Mouse (Mus musculus) cerebellum, postnatal 14 days (tissue): Measurements from ENCODE around the gene Ankrd13a.

Experiments
- DNase-seq, 2 experiments: peaks; one replicate each; pipeline ENCODE4 v3.0.0; 2021; ENCODE audit warnings: mixed read lengths in 2 of 2

Gene Ankrd13a

DNA sequence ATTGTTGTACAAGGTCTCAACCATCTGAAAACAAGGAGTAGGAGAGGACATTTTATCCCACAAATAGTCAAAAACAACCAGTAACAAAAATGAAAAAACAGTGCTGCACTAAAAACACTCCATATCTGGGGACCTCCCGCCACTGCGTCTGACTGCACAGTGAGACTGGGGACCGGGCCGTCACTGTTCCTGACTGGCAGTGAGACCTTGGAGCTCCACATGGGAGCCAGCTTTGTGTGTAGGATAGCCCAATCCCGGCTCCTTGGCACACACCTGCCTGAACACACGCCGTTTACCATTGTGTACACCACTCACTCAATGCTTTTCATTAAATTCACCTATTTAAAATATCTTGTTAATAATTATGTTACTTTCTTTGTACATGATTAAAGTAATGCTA lies 7.3 kb upstream of the Ankrd13a start:
- DNase-seq = peak in 1 of 2 experiments; percentile 42

DNA sequence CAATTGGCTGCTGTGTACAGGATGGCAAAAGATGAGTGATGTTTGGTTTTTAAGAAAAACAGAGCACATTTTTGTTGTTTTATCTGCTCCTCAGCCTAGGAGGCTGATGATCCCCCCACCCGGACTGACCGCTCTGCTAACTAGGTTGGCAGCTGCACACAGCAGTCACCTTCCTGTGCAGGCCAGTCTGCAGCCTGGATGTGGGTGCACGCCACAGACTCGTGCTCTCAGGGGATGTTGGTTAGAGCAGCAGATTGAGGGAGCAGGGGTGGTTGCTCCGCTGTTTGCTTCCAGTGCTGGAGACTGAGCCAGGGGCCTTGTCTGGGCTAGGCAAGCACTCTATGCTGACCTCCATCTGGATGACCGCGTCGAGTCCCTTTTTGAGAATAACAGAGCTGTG lies 4.7 kb upstream of the Ankrd13a start:
- peak in 1 of 2 experiments; percentile 26 for DNase-seq

DNA sequence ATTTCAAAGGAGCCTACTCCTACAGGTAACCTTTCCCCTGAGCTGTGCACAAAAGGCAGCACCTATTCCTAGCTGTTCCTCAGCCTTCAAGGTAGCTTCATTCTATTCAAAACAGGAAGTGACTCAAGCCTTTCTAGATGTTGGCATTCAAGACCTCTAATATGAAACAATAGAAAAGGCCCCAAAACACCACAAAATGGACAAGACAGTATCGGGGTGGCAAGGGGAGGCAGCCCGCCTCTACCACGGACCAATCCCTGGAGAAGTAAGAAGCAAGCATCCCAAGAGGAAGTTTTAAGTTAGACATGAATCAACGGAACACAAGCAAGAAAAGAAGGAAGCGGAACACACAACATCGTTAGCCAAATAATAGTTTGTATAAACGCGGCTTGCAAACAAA lies 2.7 kb upstream of the Ankrd13a start:
- DNase-seq = no peak

GRCm38 (mm10) chr5:114772456-114773203 lies 1.8 kb upstream of the Ankrd13a start:
- peak; percentile 71 to 77 for DNase-seq

GRCm38 (mm10) chr5:114773211-114773710 lies 1.2 kb upstream of the Ankrd13a start:
- peak; percentile 98 to 99 for DNase-seq

GRCm38 (mm10) chr5:114773780-114774179 lies 697 bp upstream of the Ankrd13a start:
- DNase-seq = no peak

DNA sequence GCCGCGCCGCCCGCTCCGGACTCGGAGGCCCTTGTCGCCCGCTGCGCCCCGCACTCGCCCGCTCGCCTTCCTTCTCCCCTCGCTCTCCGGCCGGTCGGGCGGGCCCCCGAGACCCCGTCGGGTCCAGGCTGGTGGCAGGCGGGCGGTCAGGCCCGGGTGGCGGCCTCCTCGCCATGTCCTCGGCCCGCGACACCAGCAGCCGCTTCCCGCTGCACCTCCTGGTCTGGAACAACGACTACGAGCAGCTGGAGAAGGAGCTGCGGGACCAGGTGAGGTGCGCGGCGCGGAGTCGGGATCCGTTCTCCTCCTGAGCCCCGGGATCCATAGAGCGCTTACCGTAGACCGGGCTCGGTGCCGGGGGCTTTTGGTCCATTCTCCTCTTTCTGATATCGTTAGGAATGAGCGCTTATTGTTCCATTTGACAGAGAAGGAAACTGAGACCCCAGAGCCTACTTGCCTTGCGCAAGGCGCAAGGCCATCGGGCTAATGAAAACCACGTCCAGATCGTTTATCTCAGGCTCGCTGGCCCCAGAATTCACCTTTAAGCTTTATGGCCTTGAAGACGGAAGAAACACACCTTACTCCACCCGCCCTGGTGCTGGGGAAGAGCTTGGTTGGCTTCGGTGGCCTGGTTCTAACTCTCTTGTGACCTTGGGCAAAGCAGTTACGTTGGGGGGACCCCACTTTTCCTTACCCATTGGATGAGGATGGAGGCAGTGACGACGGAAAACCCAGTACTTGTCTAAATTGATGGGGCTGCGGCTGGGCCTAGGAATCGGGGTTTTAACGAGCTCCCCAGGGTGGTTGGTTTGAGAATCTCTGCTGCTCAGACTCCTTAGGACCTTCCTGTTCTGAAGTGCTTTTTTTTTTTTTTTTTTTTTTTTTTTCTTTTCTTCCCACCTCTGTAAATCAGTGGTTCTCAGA lies 841 bp downstream of the Ankrd13a start, which contains the start of gene Git2:
Gene Git2 (minus strand): TSS at position 462 of the 924 bp plus-strand sequence.
- no peak for DNase-seq

GRCm38 (mm10) chr5:114776174-114776573 lies 1.7 kb downstream of the Ankrd13a start:
- DNase-seq = no peak

- DNase-seq = no peak
These were observed 5.5 kb downstream of the Ankrd13a start for GRCm38 (mm10) chr5:114779956-114780489.

- no peak for DNase-seq
These were observed 6.4 kb downstream of the Ankrd13a start for GRCm38 (mm10) chr5:114780912-114781311.

DNA sequence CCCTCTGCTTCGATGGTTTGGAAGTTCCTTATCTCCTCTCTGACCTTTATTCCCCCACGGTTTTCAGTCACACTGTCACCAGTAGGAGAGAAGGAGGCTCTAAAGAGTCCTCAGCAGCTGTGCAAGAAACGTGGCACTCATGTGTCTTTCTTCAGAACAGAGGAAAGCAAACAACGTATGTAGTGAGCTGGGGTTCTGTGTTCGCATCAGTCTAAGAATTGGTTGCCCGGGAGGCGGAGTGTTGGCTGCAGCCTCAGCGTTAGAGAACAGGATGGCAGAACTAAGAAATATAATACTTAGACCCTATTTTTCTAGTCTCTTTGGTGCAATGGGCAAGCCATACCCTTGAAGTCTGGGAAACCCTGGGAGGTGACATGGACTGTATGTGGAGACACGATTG lies 8.5 kb downstream of the Ankrd13a start:
- no peak for DNase-seq

- DNase-seq = no peak
These were observed 9.1 kb downstream of the Ankrd13a start for GRCm38 (mm10) chr5:114783405-114784163.

DNA sequence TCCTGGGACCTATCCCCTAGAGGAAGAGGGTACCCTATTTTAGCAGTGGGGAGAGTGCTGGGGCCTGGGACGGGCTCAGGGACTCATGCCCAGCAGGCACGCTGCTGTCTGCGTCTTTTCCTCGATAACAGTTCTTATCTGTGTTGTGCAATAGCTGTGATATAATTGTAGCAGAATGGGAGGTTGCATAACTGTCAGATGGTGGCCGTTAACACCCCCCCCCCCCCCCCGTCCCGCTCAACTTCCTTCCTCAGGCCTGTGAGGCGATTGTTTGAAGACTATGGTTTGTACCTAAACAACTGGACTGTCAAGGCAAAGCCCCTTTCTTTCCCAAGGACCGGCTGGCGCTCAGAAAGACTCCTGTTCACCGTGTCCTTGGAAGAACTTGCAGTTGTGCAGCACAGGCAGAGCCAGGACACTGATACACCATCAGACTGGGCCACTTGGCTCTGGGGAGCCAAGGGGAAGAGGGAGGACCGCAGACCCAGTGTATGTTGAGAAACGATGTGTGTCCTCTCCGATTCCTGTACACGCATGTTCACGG lies 10.2 kb downstream of the Ankrd13a start:
- no peak for DNase-seq

DNA sequence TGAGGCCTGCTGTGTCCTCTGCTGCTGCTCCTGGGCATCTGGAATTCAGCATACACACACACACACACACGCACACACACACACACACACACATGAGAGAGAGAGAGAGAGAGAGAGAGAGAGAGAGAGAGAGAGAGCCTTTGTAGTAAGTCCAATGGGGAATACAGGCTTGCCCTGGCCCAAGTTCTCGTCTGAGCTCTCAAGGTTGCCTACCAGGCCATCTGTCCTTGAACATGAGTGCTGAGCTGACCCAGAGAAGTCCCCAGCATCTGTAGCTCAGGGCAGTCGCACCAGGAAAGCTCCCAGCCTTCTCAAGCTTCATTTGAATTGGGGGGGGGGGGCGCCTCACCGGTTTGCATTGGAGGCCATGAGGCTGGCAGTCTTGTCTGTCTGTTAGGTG lies 10.7 kb downstream of the Ankrd13a start:
- DNase-seq = no peak

DNA sequence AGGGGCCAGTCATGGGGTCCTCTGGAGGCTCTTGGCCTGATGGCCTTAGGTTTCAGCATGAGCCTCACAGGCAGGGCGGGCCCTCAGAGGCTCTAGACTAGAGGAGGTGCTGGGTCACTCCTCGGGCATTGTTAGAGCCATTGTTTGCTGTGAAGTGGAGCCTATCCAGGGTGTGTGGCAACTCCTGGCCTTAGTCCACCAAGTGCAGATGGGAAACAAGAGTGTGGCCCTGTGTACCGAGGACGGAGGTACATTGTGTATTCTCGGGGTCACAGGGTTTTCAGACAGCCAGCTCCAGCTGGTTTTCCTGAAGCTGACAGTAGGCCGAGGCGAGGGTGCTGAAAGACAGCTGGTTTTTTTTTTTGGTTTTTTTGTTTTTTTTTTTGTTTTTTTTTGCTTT lies 18.8 kb downstream of the Ankrd13a start:
- DNase-seq = peak in 1 of 2 experiments; percentile 39

GRCm38 (mm10) chr5:114794609-114795008 lies 20.1 kb downstream of the Ankrd13a start:
- peak; percentile 72 to 73 for DNase-seq

DNA sequence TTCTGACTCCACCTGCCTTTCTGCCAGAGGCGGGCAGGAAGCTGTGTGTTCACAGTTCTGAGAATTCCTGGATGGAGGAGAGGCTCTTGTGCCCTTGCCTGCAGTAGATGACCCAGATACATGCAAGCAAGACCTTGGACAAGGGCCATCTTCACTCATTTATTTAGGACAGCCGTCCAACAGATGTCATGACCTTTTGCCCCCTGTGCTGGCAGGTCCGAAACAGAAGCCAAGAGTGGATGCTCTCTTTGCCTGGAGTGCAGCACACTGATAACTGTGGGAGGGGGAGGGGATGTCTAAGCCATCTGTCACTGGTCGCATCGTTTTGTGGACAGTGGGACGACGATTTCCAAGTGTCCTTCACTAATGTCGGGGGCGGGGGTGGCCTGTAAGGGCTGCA lies 20.8 kb downstream of the Ankrd13a start:
- DNase-seq = peak; percentile 78 to 82

DNA sequence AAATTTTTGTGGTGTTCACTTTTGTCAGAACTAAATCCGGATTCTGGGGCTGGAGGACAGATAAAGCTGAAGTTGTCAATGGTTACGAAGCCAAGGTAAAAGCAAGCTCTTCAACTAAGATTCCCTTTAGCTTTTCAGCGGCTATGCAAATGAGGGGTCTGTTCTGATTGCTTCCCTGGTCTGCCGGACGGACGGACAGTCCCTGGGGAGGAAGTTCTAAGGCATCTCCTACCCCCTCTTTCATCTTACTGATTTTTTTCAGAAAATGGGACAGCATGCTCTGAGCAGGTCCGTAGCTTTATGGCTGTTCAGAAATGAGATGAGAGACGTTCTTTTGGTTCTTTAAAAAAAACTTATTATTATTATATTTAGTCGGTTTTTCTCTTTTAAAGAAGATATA lies 21.2 kb downstream of the Ankrd13a start:
- DNase-seq = peak in 1 of 2 experiments; percentile 20

DNA sequence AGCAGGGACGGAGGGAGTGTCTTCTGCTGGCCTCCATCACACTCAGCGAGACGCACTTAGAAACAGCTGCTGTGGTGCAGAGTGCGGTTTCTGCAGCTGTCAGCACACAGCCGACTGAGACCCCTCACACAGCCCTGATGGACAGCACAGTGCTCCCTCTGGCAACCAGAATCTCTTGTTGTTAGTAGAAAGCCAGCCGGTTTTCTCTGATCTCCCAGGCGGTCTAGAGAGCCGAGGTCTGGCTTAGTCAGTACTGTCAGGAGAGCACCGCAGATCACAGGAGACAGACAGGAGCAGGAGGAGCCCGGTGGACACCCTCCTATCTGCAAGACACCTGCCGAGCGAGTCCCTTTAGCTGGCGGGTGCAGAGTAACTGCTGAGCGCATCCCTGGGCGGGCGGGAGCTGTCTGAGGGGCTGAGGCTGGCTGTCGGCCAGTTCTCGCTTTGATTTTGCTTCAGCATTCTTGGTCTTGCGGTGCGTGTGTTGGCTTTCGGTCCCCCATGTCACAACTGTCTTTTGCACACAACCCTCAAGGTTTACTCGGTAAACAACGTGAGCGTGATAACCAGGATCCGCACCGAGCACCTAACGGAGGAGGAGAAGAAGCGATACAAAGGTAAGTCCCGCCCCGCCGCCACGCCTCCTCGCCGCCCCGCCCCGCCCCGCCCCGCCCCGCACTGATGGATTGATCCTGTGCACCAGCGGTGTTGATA lies 22.0 kb downstream of the Ankrd13a start:
- peak; percentile 61 to 70 for DNase-seq

GRCm38 (mm10) chr5:114797253-114797652 lies 22.8 kb downstream of the Ankrd13a start:
- DNase-seq = no peak

- DNase-seq = no peak
These were observed 25.4 kb downstream of the Ankrd13a start for GRCm38 (mm10) chr5:114799848-114800247.
